Mouse (Mus musculus): ENCODE data around the gene Cx3cr1. TPM values are rescaled to one million over a fixed set of nuclear protein-coding genes. Genes with fewer than 3 reads are reported as not detected.

The Cx3cr1 gene
- polyA plus RNA-seq, 1 experiment from 2014 or later, result 17.1 TPM

DNA sequence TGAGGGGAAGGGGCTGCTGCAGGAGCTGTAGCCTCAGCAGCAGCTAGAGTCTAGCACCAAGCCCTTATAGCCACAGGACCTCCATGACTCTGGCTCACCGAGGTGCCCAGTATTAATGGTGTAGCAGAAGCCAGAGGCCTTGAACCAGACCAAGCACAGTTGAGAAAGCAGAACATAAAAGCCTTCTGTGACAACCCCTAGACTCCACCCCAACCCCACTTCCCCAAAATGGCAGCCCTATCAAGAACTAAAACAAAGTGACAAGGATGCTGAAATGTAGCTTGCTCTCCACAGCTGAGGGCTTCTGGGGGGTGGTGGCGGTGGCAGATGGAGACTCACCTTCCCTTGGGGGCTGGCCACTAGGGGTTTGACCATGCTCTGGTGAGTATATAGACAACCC lies 31.5 kb upstream of the Cx3cr1 start:
- H3K9me3 ChIP-seq (replicated peaks), result no peaks in the 10 kb centered on the region
- no peak overlapping the region for H3K27ac ChIP-seq (replicated peaks)
- ATAC-seq (ENCODE audit: insufficient number of reproducible peaks, low FRiP score, low TSS enrichment, low read depth), result no peak
- H3K4me3 ChIP-seq (replicated peaks), result no peak overlapping the region
- no peak overlapping the region for H3K9ac ChIP-seq
- WGBS, result 88% methylated on average over 2 of the region's 2 CpGs
- no peaks in the 10 kb centered on the region for H3K36me3 ChIP-seq
- no peaks in the 10 kb centered on the region; the same call in 1 of the 2 replicates for H3K4me1 ChIP-seq
- H3K4me2 ChIP-seq (replicated peaks), result no peak overlapping the region
- 0 out of 2 replicates have a peak, but pooled peaks cover 4% of the 10 kb centered on the region for H3K27me3 ChIP-seq

DNA sequence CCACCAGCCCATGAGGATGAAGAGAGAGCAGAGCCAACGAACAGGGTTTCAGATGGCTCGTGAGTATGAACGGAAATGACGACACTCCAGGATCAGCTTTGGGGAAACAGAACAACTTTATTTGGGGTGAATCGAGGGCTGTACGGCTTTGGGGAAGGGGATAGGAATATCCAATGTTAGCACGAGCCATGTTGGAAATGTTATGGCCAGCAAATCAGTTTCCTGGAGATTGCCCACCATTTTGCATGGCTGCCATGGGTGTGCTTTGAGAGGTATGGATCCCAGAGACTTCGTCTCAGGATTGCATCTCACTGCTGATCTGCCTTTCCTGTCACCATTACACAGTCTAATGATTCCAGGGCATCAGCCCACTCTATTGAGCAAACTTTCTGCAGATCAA lies 29.6 kb upstream of the Cx3cr1 start:
- WGBS, result 88% methylated on average over 8 of the region's 8 CpGs
- H3K27me3 ChIP-seq, result 0 out of 2 replicates have a peak, but pooled peaks cover 4% of the 10 kb centered on the region
- no peaks in the 10 kb centered on the region; the same call in 1 of the 2 replicates for H3K4me1 ChIP-seq
- no peak overlapping the region for H3K9ac ChIP-seq
- no peak overlapping the region for H3K4me3 ChIP-seq (replicated peaks)
- no peaks in the 10 kb centered on the region for H3K9me3 ChIP-seq (replicated peaks)
- no peak overlapping the region for H3K27ac ChIP-seq (replicated peaks)
- no peaks in the 10 kb centered on the region for H3K36me3 ChIP-seq
- ATAC-seq (ENCODE audit: insufficient number of reproducible peaks, low FRiP score, low TSS enrichment, low read depth), result no peak
- H3K4me2 ChIP-seq (replicated peaks), result no peak overlapping the region

DNA sequence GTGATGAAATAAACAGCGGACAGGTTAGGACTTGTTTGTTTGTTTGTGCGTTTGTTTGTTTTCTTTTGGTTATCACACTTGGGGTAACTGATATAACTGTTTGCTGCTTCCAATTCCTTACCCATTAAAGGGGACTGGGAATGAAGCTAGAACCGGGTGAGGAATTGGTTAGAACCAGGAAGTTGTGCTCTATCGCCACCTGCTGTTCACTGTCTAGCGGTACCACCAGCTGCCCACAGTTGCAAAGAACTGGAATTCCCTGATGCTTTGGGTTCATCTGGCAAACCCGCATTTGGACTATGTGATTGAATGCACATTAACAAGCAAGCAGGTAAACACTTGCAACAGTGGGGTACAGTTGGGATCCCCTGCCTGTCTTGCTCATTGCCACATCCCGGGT lies 29.0 kb upstream of the Cx3cr1 start:
- H3K27me3 ChIP-seq, result 0 out of 2 replicates have a peak, but pooled peaks cover 4% of the 10 kb centered on the region
- no peaks in the 10 kb centered on the region; the same call in 1 of the 2 replicates for H3K4me1 ChIP-seq
- H3K4me2 ChIP-seq (replicated peaks), result no peak overlapping the region
- H3K9me3 ChIP-seq (replicated peaks), result no peaks in the 10 kb centered on the region
- ATAC-seq (ENCODE audit: insufficient number of reproducible peaks, low FRiP score, low TSS enrichment, low read depth), result no peak
- no peak overlapping the region for H3K4me3 ChIP-seq (replicated peaks)
- H3K9ac ChIP-seq, result no peak overlapping the region
- no peak overlapping the region for H3K27ac ChIP-seq (replicated peaks)
- H3K36me3 ChIP-seq, result no peaks in the 10 kb centered on the region
- 18% methylated on average over 7 of the region's 7 CpGs for WGBS

DNA sequence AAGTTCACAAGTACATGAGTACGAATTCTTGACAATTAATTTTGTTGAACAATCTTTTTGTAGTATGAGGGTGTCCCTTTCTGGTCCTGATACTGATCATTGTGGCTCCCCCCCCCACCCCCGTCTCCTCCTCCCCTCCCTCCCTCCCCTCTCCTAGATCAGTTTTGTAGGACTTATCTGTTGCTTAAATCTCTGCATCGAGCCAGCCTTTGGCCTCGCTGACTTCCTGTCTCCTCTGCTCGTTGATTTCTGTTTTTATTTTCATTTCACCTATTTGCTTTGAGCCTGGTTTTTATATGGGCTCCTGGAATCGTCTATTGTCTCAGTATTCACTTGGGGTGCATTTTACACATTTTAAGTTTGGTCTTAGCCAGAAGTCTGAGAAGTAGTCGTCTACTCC lies 26.2 kb upstream of the Cx3cr1 start:
- no peak overlapping the region for H3K4me2 ChIP-seq (replicated peaks)
- no peak for ATAC-seq (ENCODE audit: insufficient number of reproducible peaks, low FRiP score, low TSS enrichment, low read depth)
- no peaks in the 10 kb centered on the region for H3K36me3 ChIP-seq
- 0 out of 2 replicates have a peak, but pooled peaks cover 4% of the 10 kb centered on the region for H3K27me3 ChIP-seq
- H3K27ac ChIP-seq (replicated peaks), result no peak overlapping the region
- no peaks in the 10 kb centered on the region for H3K9me3 ChIP-seq (replicated peaks)
- WGBS, result 52% methylated on average over 7 of the region's 7 CpGs
- no peak overlapping the region for H3K4me3 ChIP-seq (replicated peaks)
- H3K4me1 ChIP-seq, result no peaks in the 10 kb centered on the region; the same call in 1 of the 2 replicates
- H3K9ac ChIP-seq, result no peak overlapping the region

DNA sequence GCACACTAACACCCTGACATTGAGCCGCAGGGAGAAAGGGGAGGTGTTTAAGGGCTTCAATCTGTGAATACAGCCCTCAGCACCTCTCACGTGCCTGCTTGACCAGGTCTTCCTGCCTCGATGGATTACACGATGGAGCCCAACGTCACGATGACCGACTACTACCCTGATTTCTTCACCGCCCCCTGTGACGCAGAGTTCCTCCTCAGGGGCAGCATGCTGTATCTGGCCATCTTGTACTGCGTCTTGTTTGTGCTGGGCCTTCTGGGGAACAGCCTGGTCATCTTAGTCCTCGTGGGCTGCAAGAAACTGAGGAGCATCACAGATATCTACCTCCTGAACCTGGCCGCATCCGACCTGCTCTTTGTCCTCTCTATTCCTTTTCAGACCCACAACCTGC lies 24.0 kb upstream of the Cx3cr1 start:
- H3K36me3 ChIP-seq, result no peaks in the 10 kb centered on the region
- H3K27me3 ChIP-seq, result no peaks in the 10 kb centered on the region
- ATAC-seq (ENCODE audit: insufficient number of reproducible peaks, low FRiP score, low TSS enrichment, low read depth), result no peak
- no peak overlapping the region for H3K9ac ChIP-seq
- no peaks in the 10 kb centered on the region; the same call in 1 of the 2 replicates for H3K4me1 ChIP-seq
- no peaks in the 10 kb centered on the region for H3K9me3 ChIP-seq (replicated peaks)
- WGBS, result 89% methylated on average over 13 of the region's 13 CpGs
- H3K27ac ChIP-seq (replicated peaks), result no peak overlapping the region
- no peak overlapping the region for H3K4me3 ChIP-seq (replicated peaks)
- no peak overlapping the region for H3K4me2 ChIP-seq (replicated peaks)

DNA sequence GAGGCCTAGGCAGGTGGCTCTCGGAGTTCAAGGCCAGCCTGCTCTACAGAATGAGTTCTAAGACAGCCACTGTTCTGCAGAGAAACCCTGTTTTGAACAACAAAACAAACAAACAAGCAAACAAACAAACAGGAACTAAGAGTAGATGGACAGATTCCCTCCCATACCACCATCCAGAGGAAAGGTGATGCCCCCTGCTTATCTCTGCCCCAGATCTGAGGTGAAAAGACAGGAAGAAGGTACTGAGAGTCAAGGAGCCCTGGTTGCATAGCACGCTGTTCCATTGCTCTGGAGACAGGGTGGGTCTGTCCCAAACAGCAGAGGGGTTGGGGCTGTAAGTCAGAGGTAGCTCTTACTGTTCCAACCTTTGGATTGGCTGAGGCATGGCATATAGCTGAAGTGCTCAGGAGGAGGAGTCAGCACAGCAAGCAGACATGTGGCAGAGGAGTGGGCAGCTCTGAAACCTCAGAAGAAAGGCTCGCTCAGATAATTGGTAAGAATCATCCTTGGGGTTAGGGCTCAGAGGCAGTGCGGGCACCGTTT lies 22.1 kb upstream of the Cx3cr1 start, which contains the start of gene Ccr8:
Ccr8 (plus strand) TSS at position 419 of the 543 bp plus-strand sequence.
- Histone ChIP-seq H3K9me3 (replicated peaks) (no peaks in the 10 kb centered on the region), H3K9ac (no peak within 1 kb of the TSS), H3K4me3 (replicated peaks) (no peak within 1 kb of the TSS), H3K4me2 (replicated peaks) (no peak within 1 kb of the TSS), H3K27ac (replicated peaks) (no peak within 1 kb of the TSS), H3K27me3 (no peaks in the 10 kb centered on the region), H3K4me1 (no peaks in the 10 kb centered on the region), H3K36me3 (no peaks in the 10 kb centered on the region)
- no peak for ATAC-seq (ENCODE audit: insufficient number of reproducible peaks, low FRiP score, low TSS enrichment, low read depth)
- WGBS, result 67% methylated on average over 5 of the region's 5 CpGs

DNA sequence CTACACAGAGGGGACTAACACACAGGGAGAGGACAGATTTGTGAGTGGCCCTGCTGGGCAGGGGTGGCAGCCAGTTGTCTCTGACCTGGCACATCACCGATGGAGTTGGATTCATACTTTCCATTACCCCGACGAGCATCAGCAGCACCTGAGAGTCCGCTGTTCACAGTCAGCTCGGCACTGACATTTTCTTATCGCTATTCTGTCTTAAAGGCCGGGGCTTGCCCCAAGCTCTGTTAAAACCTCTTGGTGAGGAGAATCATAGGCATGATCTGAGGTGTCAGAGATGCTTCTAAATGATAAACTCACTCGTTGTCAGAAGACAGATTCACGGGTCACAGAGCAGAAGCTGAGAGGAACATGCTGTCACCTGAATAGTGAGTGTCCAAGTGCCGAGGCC lies 21.4 kb upstream of the Cx3cr1 start:
- no peak overlapping the region for H3K4me3 ChIP-seq (replicated peaks)
- no peaks in the 10 kb centered on the region for H3K9me3 ChIP-seq (replicated peaks)
- no peaks in the 10 kb centered on the region for H3K36me3 ChIP-seq
- H3K27me3 ChIP-seq, result no peaks in the 10 kb centered on the region
- H3K4me1 ChIP-seq, result no peaks in the 10 kb centered on the region
- no peak overlapping the region for H3K4me2 ChIP-seq (replicated peaks)
- no peak overlapping the region for H3K27ac ChIP-seq (replicated peaks)
- ATAC-seq (ENCODE audit: insufficient number of reproducible peaks, low FRiP score, low TSS enrichment, low read depth), result no peak
- H3K9ac ChIP-seq, result no peak overlapping the region
- 72% methylated on average over 10 of the region's 10 CpGs for WGBS

DNA sequence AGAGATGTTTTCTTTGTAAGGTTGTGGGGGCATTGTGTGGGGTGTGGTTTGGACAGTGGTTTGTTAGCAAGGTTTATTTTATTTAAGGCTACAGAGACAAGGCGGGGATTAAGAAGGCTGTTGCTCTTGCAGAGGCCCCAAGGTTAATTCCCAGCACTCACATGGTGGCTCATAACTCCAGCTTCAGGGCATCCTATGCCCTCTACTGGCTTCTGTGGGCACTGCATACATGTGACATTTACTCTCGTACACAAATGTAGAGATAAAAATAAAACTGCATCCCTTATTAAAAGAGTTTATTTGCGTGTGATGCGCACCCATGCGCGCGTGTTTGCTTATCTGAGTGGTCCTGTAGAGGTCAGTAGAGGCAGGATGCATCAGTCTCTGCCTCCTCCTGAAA lies 19.4 kb upstream of the Cx3cr1 start:
- Histone ChIP-seq H3K4me3 (replicated peaks) (no peak overlapping the region), H3K4me1 (no peaks in the 10 kb centered on the region), H3K9ac (no peak overlapping the region), H3K9me3 (replicated peaks) (no peaks in the 10 kb centered on the region), H3K27me3 (no peaks in the 10 kb centered on the region), H3K27ac (replicated peaks) (no peak overlapping the region), H3K36me3 (no peaks in the 10 kb centered on the region), H3K4me2 (replicated peaks) (no peak overlapping the region)
- 83% methylated on average over 7 of the region's 7 CpGs for WGBS
- ATAC-seq (ENCODE audit: insufficient number of reproducible peaks, low FRiP score, low TSS enrichment, low read depth), result no peak

DNA sequence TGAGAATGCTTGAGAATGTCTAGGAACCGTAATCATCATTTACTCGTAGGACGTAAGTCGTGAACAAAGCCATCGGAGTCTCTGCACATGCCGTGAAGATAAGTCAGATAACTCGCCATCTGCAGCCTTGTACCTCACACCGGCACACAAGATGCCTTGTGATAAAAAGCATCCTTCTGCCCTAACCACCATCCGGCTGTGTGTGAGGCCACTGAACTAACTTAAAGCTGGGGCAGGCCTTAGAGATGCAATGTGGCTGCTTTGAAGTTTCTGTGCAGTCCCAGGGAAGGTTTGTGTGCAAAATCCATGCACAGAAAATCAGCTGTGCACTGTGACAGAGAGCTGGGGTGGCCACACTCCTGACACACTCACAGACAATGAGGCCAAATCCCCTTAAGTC lies 14.7 kb upstream of the Cx3cr1 start:
- WGBS, result 62% methylated on average over 9 of the region's 9 CpGs
- Histone ChIP-seq H3K4me1 (no peaks in the 10 kb centered on the region), H3K4me2 (replicated peaks) (no peak overlapping the region), H3K27me3 (no peaks in the 10 kb centered on the region), H3K27ac (replicated peaks) (no peak overlapping the region), H3K4me3 (replicated peaks) (no peak overlapping the region), H3K36me3 (no peaks in the 10 kb centered on the region), H3K9me3 (replicated peaks) (no peaks in the 10 kb centered on the region), H3K9ac (no peak overlapping the region)
- ATAC-seq (ENCODE audit: insufficient number of reproducible peaks, low FRiP score, low TSS enrichment, low read depth), result no peak

DNA sequence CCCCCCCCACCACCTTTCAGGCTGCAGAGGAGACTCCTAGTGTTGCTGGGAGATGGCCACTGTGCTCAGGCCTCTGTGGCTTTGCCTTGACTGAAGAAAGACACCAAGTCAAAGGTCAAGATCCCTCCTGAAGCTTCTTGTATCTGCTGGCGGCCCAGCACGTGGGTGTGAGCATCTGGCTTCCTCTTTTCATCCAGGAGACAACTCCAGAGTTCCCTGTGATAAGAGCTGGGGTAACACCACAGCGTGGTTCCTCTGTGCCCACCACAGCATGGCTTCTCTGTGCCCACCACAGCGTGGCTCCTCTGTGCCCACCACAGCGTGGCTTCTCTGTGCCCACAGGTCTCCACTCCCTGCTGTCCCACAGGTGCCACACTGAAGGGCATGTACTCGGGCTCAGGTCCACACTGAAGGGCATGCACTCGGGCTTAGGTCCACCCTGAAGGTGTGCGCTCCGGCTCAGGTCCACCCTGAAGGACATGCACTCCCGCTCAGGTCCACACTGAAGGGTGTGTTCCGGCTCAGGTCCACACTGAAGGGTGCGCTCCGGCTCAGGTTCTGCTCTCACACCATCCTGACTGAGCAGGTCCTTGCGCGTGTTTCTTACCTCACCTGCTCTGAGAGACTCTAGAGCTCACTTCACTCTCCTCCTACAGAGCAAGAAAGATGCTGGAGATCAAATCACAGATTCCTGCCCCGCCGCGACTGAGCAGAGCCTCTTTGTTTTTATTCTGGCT lies 13.6 kb upstream of the Cx3cr1 start:
- Histone ChIP-seq H3K36me3 (no peaks in the 10 kb centered on the region), H3K4me3 (replicated peaks) (no peak overlapping the region), H3K9me3 (replicated peaks) (no peaks in the 10 kb centered on the region), H3K4me1 (no peaks in the 10 kb centered on the region), H3K4me2 (replicated peaks) (no peak overlapping the region), H3K27me3 (no peaks in the 10 kb centered on the region), H3K27ac (replicated peaks) (no peak overlapping the region), H3K9ac (no peak overlapping the region)
- 82% methylated on average over 18 of the region's 18 CpGs for WGBS
- ATAC-seq (ENCODE audit: insufficient number of reproducible peaks, low FRiP score, low TSS enrichment, low read depth), result no peak

DNA sequence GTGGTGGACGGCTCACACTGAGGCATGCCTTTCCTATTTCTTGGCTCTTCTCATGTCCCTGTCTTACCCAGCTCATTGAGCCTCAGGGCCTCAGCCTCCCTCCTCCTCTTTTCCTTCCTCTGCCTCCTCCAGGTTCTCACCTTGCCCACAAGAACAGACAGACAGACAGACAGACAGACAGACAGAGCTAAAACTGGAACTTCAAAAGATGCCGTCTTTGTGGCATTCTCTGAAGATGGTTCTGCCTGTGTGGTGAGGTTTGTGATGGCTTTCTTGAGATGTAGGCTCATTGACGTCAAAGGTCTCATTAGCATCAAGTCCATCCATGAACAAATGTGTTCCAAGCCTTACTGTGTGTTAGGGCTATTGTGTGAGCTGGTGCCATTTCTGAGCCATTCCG lies 13.0 kb upstream of the Cx3cr1 start:
- H3K4me1 ChIP-seq, result no peaks in the 10 kb centered on the region
- H3K9ac ChIP-seq, result no peak overlapping the region
- H3K36me3 ChIP-seq, result no peaks in the 10 kb centered on the region
- H3K9me3 ChIP-seq (replicated peaks), result no peaks in the 10 kb centered on the region
- WGBS, result 81% methylated on average over 4 of the region's 4 CpGs
- H3K4me3 ChIP-seq (replicated peaks), result no peak overlapping the region
- no peak overlapping the region for H3K4me2 ChIP-seq (replicated peaks)
- no peaks in the 10 kb centered on the region for H3K27me3 ChIP-seq
- no peak overlapping the region for H3K27ac ChIP-seq (replicated peaks)
- ATAC-seq (ENCODE audit: insufficient number of reproducible peaks, low FRiP score, low TSS enrichment, low read depth), result no peak

DNA sequence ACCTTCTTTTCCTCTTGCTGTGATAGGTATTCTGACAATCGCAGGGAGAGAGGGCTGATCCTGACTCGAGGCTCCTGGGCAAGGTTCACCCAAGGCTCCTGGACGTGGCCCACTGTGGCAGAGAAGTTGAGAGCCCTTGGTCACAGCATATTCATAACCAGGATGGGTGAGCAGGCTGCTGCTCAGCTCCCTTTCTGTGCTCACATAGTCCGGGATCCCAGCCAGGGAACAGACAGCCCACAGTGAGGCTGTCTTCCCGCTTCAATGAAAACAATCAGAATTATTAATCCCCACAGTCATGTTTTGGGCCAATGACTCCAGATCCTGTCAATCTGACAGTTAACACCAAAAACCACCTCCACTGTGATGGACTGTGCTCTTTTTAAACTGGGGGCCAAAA lies 12.3 kb upstream of the Cx3cr1 start:
- WGBS, result 75% methylated on average over 5 of the region's 5 CpGs
- no peak overlapping the region for H3K9ac ChIP-seq
- H3K4me1 ChIP-seq, result no peaks in the 10 kb centered on the region
- H3K4me3 ChIP-seq (replicated peaks), result no peak overlapping the region
- no peaks in the 10 kb centered on the region for H3K9me3 ChIP-seq (replicated peaks)
- H3K4me2 ChIP-seq (replicated peaks), result no peak overlapping the region
- no peak for ATAC-seq (ENCODE audit: insufficient number of reproducible peaks, low FRiP score, low TSS enrichment, low read depth)
- H3K36me3 ChIP-seq, result no peaks in the 10 kb centered on the region
- H3K27me3 ChIP-seq, result no peaks in the 10 kb centered on the region
- H3K27ac ChIP-seq (replicated peaks), result no peak overlapping the region

Measured in embryonic facial prominence, embryonic 15.5 days (tissue).